Mouse (Mus musculus): ENCODE measurements around the gene Slf2.

DNA sequence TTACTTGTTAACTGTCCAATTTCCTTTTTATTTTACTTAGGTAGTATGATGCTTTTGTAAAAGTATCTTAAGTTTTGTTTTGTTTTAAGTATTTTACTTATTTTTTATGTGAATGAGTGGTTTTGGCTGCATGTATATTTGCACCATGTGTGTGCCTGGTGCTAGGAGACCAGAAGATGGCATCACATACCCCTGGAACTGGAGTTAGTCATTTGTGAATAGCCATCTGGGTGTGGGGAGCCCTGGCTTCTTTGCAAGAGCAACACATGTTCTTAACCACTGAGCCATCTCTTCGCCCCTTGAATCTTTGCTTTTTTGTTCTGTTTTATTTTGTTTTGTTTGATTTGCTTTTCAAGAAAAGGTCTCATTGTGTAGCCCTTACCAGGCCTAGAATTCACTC lies 2.2 kb downstream of the Slf2 start:
- no peak for TF ChIP-seq EP300 (IDR thresholded peaks at IDR 0.05; ENCODE audit: low read depth)
- 0 out of 2 replicates have a peak, but pooled peaks have one; percentile 7 for TF ChIP-seq CTCF (IDR thresholded peaks at IDR 0.05; ENCODE audit: low read depth)
